Comparison of ENCODE assay signal across 8 mouse cellular contexts in the genomic region with DNA sequence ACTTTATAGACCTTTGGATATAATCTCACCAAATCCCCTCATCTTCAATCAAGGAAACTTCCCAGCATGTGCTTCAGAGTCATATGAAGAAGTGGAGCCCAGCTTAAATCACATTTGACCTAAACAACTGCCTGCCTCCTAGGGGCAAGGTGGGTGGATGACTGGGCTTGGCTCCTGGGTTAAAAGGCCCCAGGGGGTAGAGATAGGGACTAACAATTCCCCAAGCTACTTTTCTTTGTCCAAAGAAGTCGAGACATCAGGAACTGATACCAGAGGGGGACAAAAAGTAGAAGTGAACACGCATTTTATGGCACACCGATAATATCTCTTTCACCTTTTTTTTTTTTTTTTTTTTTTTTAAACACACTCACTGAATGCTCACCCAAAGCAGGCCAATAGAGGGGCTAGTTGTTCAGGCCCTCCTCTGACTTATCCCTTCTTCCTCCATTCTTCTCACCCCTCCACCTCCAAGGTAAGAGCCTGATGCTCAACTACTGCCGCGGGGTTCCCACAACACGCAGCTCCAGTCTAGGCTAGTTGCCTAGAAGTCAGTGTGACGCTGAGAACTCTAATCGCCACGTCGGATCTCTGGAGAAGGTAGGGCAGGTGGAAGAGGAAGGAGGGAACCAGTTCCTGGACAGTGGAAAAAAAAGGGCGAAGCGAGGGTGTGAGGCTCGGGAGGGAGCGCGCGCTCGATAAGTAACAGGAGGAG. TPM values are rescaled to one million over a fixed set of nuclear protein-coding genes. Genes with fewer than 3 reads are reported as not detected.
A peak's percentile ranks its signal among the peaks of the same experiment; 100 is the strongest.
DNase-seq lines count a peak whose midpoint lies in the region; ATAC-seq and TF ChIP-seq lines count a peak whose summit lies in the region.

No protein-coding gene starts in this region.

- H3K36me3 ChIP-seq in heart, embryonic 13.5 days: no peaks in the 10 kb centered on the region
- no peaks in the 10 kb centered on the region for H3K36me3 ChIP-seq in midbrain, embryonic 11.5 days (ENCODE audit: control insufficient read depth, insufficient read depth, low read length)
- no peaks in the 10 kb centered on the region for H3K36me3 ChIP-seq in thymus, adult 2 months (ENCODE audit: control insufficient read depth, insufficient read depth, low read length)

- peak; percentile 49 to 52 for DNase-seq in heart, adult 9 months (ENCODE audit: low spot score in 2 of 2)
- no peak for DNase-seq in heart, postnatal 25 days (ENCODE audit: low spot score)
- DNase-seq in cerebellum, adult 2 months: peak; percentile 29 to 33
- DNase-seq in kidney, postnatal 14 days: peak; percentile 39
- peak; percentile 86 for DNase-seq in midbrain, embryonic 11.5 days (ENCODE audit: low spot score, missing footprints)
- peak; percentile 36 for DNase-seq in thymus, adult 2 months
- no peak for DNase-seq in ovary, postnatal 36 days (ENCODE audit: low spot score)

- H3K4me3 ChIP-seq in cerebellum, adult 2 months (replicated peaks; ENCODE audit: insufficient read depth, low read depth, low read length): peak overlapping the region; percentile 93
- peak overlapping the region; percentile 94 for H3K4me3 ChIP-seq in heart, embryonic 13.5 days
- H3K4me3 ChIP-seq in midbrain, embryonic 11.5 days (ENCODE audit: low read depth, low read length): peak overlapping the region; percentile 90
- H3K4me3 ChIP-seq in thymus, adult 2 months (ENCODE audit: control insufficient read depth, insufficient read depth, low read length): peak overlapping the region; percentile 79

- H3K4me1 ChIP-seq in cerebellum, adult 2 months (ENCODE audit: control insufficient read depth, insufficient read depth, low read length): peaks cover 3% of the 10 kb centered on the region
- H3K4me1 ChIP-seq in heart, embryonic 13.5 days: peaks cover 71% of the 10 kb centered on the region
- peaks cover 19% of the 10 kb centered on the region for H3K4me1 ChIP-seq in midbrain, embryonic 11.5 days (ENCODE audit: control insufficient read depth, insufficient read depth, low read length)
- peaks cover 2% of the 10 kb centered on the region; the same call in 1 of the 2 replicates for H3K4me1 ChIP-seq in thymus, adult 2 months (replicated peaks; ENCODE audit: control insufficient read depth, insufficient read depth, low read length)

- H3K4me2 ChIP-seq in heart, embryonic 13.5 days: peak overlapping the region; percentile 81
- H3K4me2 ChIP-seq in midbrain, embryonic 11.5 days: peak overlapping the region; percentile 62

- WGBS in cerebellum, adult 2 months: 2% methylated on average over 17 of the region's 17 CpGs
- under 1% methylated on average over 17 of the region's 17 CpGs for WGBS in heart, embryonic 13.5 days
- whole genome bisulfite sequencing in midbrain, embryonic 11.5 days: under 1% methylated on average over 17 of the region's 17 CpGs
- under 1% methylated on average over 17 of the region's 17 CpGs for WGBS in thymus, adult 2 months

- peak overlapping the region; percentile 91 for H3K27ac ChIP-seq in cerebellum, adult 2 months (ENCODE audit: insufficient read depth, low read length)
- H3K27ac ChIP-seq in heart, embryonic 13.5 days (replicated peaks): peak overlapping the region; percentile 97
- H3K27ac ChIP-seq in midbrain, embryonic 11.5 days (ENCODE audit: low read depth, low read length): no peak overlapping the region
- peak overlapping the region; percentile 74 for H3K27ac ChIP-seq in thymus, adult 2 months (ENCODE audit: control insufficient read depth, insufficient read depth, low read length)

- peak overlapping the region; percentile 91 for H3K9ac ChIP-seq in heart, embryonic 13.5 days
- peak overlapping the region; percentile 97 for H3K9ac ChIP-seq in midbrain, embryonic 11.5 days (ENCODE audit: low read length)

- H3K27me3 ChIP-seq in cerebellum, adult 2 months (ENCODE audit: control insufficient read depth, insufficient read depth, low read length): no peaks in the 10 kb centered on the region
- H3K27me3 ChIP-seq in heart, embryonic 13.5 days (replicated peaks): no peaks in the 10 kb centered on the region
- H3K27me3 ChIP-seq in midbrain, embryonic 11.5 days (ENCODE audit: control insufficient read depth, insufficient read depth, low read length): no peaks in the 10 kb centered on the region
- no peaks in the 10 kb centered on the region for H3K27me3 ChIP-seq in thymus, adult 2 months (ENCODE audit: control insufficient read depth, insufficient read depth, low read length)

- TF ChIP-seq POLR2A in cerebellum, adult 2 months (IDR thresholded peaks at IDR 0.05; ENCODE audit: borderline replicate concordance, insufficient read depth, low read length): no peak
- TF ChIP-seq POLR2A in thymus, adult 2 months (IDR thresholded peaks at IDR 0.05; ENCODE audit: control insufficient read depth, extremely low read depth, insufficient read depth, low read length, poor library complexity): no peak

- no peak for ATAC-seq in heart, embryonic 13.5 days (ENCODE audit: extremely low read depth, insufficient number of reproducible peaks, low FRiP score, low TSS enrichment)
- ATAC-seq in midbrain, embryonic 11.5 days (ENCODE audit: low FRiP score): no peak; the same call in none of the 2 replicates

- H3K9me3 ChIP-seq in heart, embryonic 13.5 days: no peaks in the 10 kb centered on the region
- H3K9me3 ChIP-seq in midbrain, embryonic 11.5 days (ENCODE audit: control insufficient read depth, low read length): no peaks in the 10 kb centered on the region

- intact Hi-C loops in heart, postnatal 25 days (cut with DNase I): loop anchor here (2.0 to 5.0 kb wide), 3 partner anchors 173 to 265 kb away; no protein-coding TSS in a partner anchor

- TF ChIP-seq CTCF in cerebellum, adult 2 months (IDR thresholded peaks at IDR 0.05; ENCODE audit: borderline replicate concordance, insufficient read depth, low read depth, low read length): no peak
- TF ChIP-seq CTCF in thymus, adult 2 months (IDR thresholded peaks at IDR 0.05; ENCODE audit: borderline replicate concordance, control insufficient read depth, extremely low read depth, insufficient read depth, low read length, poor library complexity): no peak

RNA-seq across cellular contexts. Expression of a gene that starts 0.6 kb away (rescaled TPM):
- 100 to 1,000 TPM; 516 to 557 TPM for total RNA-seq in heart, postnatal 25 days (2021)
- polyA plus RNA-seq in cerebellum, adult 2 months (2012; rRNA removed): 108 and 110 TPM in 2 replicates
- polyA plus RNA-seq in heart, embryonic 13.5 days (2015; fragmentation: Nextera tagmentation; extraction: Ambion mirVana): 221 and 252 TPM in 2 replicates
- 434 and 473 TPM in 2 replicates for polyA plus RNA-seq in midbrain, embryonic 11.5 days (2014; fragmentation: Nextera tagmentation; extraction: Ambion mirVana)
- polyA plus RNA-seq in thymus, adult 2 months (2012; rRNA removed): 85.7 and 93.8 TPM in 2 replicates

Comparison
In these comparisons a context has a peak if more than half of its experiments do, and no peak if none do; other contexts are left out.
1. DNase-seq: peak in heart, adult 9 months (2 of 2), cerebellum, adult 2 months (2 of 2), kidney, postnatal 14 days (single experiment), midbrain, embryonic 11.5 days (single experiment) and thymus, adult 2 months (single experiment); none in heart, postnatal 25 days (single experiment) and ovary, postnatal 36 days (single experiment).
2. Peak in every context shown above with its lines, with median percentiles within 50 percentile points of each other: H3K4me3 ChIP-seq.